Mouse (Mus musculus): ENCODE measurements around the gene Gm38393. TPM values are rescaled to one million over a fixed set of nuclear protein-coding genes. Genes with fewer than 3 reads are reported as not detected.
A peak's percentile ranks its signal among the peaks of the same experiment; 100 is the strongest.

The Gm38393 gene
- polyA plus RNA-seq (2012; rRNA removed) (2.5 TPM in 2 replicates), polyA plus RNA-seq (2014; fragmentation: Nextera tagmentation; extraction: Ambion mirVana) (0.30 and 1.1 TPM in 2 replicates)

DNA sequence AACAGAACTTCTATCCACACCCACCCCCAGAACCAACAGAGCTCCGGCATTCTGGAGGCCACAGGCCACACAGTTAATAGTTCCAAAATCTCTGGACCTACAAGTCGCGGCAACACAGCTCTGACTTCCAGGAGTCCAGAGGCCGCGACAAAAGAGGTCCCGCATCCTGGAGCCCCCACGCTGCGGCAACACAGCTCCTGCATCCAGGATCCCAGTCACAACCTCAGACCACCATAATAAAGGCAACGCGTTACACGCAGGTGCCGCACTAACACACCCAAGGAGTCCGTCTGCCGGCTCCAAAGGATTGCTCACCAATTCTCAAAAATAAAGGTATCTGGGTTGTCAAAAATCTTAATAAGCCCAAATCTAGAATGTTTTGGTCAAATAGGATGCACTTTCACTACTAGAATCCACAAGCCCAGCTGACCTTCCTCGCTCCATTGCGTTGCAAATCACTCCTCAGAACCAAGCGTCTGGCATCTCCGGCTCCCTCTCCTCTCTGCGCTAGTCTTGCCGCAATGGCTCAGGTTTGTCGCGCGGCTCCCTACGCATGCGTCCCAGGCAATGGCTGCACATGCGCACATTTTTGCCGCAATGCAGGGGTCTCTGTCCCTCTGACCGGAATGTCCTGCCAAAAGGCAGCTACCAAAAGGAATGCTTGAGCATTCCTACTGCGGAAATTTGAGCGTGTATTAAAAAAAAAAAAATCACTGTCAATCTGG lies at the start of gene Gm38393, which contains the start of gene Snurf:
Gm38393 (minus strand) TSS at position 459 of the 725 bp plus-strand sequence.
Snurf (minus strand) TSS at position 444 of the 725 bp plus-strand sequence.
- peak; percentile 55; the same call in 1 of the 2 replicates for ATAC-seq (ENCODE audit: low FRiP score, low read depth)
- Histone ChIP-seq H3K9ac (ENCODE audit: low read depth, low read length, severe bottlenecking) (peak within 1 kb of the TSS; percentile 55), H3K4me3 (replicated peaks; ENCODE audit: low read length) (peak within 1 kb of the TSS; percentile 50), H3K27me3 (ENCODE audit: control insufficient read depth, insufficient read depth, low read length) (no peaks in the 10 kb centered on the region), H3K27ac (replicated peaks; ENCODE audit: low read depth, low read length) (peak within 1 kb of the TSS; percentile 52; the same call in 1 of the 2 replicates), H3K36me3 (ENCODE audit: control insufficient read depth, insufficient read depth, low read length) (no peaks in the 10 kb centered on the region), H3K9me3 (ENCODE audit: control insufficient read depth, low read length) (peaks cover 16% of the 10 kb centered on the region), H3K4me1 (ENCODE audit: control insufficient read depth, insufficient read depth, low read length) (no peaks in the 10 kb centered on the region), H3K4me2 (replicated peaks; ENCODE audit: low read depth, low read length, severe bottlenecking) (peak within 1 kb of the TSS; percentile 57)
- peak; percentile 66; the same call in 1 of the 2 replicates for TF ChIP-seq POLR2A (IDR thresholded peaks at IDR 0.05; ENCODE audit: borderline replicate concordance, extremely low read depth, insufficient read depth, insufficient read length)
- DNase-seq (ENCODE audit: low spot score), result peak; percentile 54
- 56% methylated on average over 30 of the region's 30 CpGs for WGBS

DNA sequence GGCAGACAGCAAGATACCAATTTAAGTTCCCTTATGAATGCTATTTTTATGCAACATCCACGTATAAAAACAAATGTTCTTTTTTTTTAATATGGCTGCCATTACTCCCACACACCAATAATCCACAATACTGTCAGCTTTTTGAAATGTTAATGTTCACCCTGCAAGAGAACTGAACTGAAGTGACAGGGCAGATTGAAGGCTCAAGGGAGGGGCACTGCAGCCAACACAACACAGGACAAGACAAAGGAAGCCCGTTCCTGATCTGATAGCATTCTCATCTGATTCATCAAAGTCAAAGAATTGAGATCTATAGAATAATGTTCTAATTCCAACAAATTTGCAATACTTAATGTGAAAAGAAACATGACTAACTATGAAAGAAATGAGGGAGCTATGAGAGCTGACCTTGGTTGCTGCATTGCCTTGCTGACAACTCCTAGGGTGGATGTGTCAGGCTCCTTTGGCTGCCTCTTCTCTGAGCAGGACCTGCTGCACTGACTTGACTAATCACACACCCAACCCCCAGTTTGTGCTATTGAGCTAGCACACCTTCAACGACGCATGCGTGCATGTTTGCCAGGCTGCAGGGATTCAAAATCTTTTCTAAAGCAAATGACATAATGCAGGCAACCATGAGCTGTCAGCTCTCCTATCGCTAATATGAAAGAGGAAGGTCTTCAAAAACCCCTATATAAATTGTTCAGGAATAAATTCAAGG lies 42.8 kb upstream of the Gm38393 start:
- no peak overlapping the region for H3K9ac ChIP-seq (ENCODE audit: low read depth, low read length, severe bottlenecking)
- H3K9me3 ChIP-seq (ENCODE audit: control insufficient read depth, low read length), result no peaks in the 10 kb centered on the region; the same call in 1 of the 2 replicates
- no peak overlapping the region for H3K4me3 ChIP-seq (replicated peaks; ENCODE audit: low read length)
- no peaks in the 10 kb centered on the region for H3K27me3 ChIP-seq (ENCODE audit: control insufficient read depth, insufficient read depth, low read length)
- H3K4me2 ChIP-seq (replicated peaks; ENCODE audit: low read depth, low read length, severe bottlenecking), result no peak overlapping the region
- no peak for TF ChIP-seq POLR2A (IDR thresholded peaks at IDR 0.05; ENCODE audit: borderline replicate concordance, extremely low read depth, insufficient read depth, insufficient read length)
- H3K4me1 ChIP-seq (ENCODE audit: control insufficient read depth, insufficient read depth, low read length), result no peaks in the 10 kb centered on the region
- no peaks in the 10 kb centered on the region for H3K36me3 ChIP-seq (ENCODE audit: control insufficient read depth, insufficient read depth, low read length)
- 70% methylated on average over 6 of the region's 6 CpGs for WGBS
- no peak for DNase-seq (ENCODE audit: low spot score)
- ATAC-seq (ENCODE audit: low FRiP score, low read depth), result no peak
- no peak overlapping the region for H3K27ac ChIP-seq (replicated peaks; ENCODE audit: low read depth, low read length)

DNA sequence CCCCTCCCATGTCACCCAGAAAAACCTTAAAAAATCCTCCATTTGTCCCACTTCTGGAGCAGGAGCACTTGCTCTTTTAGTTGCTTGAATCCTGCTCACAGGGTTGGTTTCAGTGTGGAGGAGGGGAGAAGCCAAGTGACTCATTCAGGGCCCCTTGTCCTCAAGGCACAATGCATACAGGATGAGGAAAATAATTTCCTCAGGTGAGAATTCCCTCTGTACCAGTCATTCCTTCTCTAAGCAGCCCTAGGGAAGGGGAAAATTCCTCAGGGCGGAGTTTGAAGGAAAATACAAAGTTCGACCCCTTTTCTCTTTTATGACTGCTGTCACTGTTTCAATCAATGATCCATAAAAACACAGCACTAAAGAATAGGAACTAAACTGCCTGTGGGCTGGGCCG lies 8.3 kb upstream of the Gm38393 start:
- Histone ChIP-seq H3K9me3 (ENCODE audit: control insufficient read depth, low read length) (no peaks in the 10 kb centered on the region), H3K4me1 (ENCODE audit: control insufficient read depth, insufficient read depth, low read length) (no peaks in the 10 kb centered on the region), H3K27me3 (ENCODE audit: control insufficient read depth, insufficient read depth, low read length) (no peaks in the 10 kb centered on the region), H3K9ac (ENCODE audit: low read depth, low read length, severe bottlenecking) (no peak overlapping the region), H3K4me2 (replicated peaks; ENCODE audit: low read depth, low read length, severe bottlenecking) (no peak overlapping the region), H3K27ac (replicated peaks; ENCODE audit: low read depth, low read length) (no peak overlapping the region), H3K4me3 (replicated peaks; ENCODE audit: low read length) (no peak overlapping the region), H3K36me3 (ENCODE audit: control insufficient read depth, insufficient read depth, low read length) (no peaks in the 10 kb centered on the region)
- ATAC-seq (ENCODE audit: low FRiP score, low read depth), result no peak
- TF ChIP-seq POLR2A (IDR thresholded peaks at IDR 0.05; ENCODE audit: borderline replicate concordance, extremely low read depth, insufficient read depth, insufficient read length), result no peak
- no peak for DNase-seq (ENCODE audit: low spot score)
- 62% methylated on average over 3 of the region's 3 CpGs for WGBS

DNA sequence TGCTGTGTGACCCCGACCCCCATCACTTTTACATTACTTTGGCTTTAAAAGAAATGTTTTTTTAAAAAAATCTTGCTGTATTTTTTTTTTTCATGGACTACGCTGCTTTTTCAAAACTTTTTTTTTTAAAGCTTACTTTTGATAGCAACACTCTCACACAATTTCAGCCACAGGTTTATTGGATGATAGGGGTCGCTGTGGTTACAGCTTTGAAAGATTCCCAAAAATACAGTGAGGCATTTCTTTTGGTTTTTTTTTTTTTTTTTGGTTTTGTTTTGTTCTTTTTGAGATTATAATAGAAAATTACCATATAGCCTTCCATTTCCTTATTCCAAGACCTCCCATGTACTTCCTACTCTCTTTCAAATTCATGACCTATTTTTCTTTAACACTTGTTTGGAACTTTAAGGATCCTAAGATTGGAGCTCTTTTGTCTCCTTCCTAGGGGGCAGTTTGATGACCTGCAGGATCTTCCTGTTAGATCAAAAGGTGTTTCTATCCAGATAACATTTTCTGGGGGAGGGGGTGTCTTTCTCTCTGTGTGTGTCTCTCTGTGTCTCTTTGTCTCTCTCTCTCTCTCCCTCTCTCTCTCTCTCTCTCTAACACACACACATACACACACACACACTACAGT lies 3.0 kb upstream of the Gm38393 start:
- no peak overlapping the region for H3K4me2 ChIP-seq (replicated peaks; ENCODE audit: low read depth, low read length, severe bottlenecking)
- ATAC-seq (ENCODE audit: low FRiP score, low read depth), result no peak
- no peaks in the 10 kb centered on the region for H3K27me3 ChIP-seq (ENCODE audit: control insufficient read depth, insufficient read depth, low read length)
- WGBS, result 44% methylated on average over 3 of the region's 3 CpGs
- no peak overlapping the region for H3K27ac ChIP-seq (replicated peaks; ENCODE audit: low read depth, low read length)
- no peaks in the 10 kb centered on the region for H3K4me1 ChIP-seq (ENCODE audit: control insufficient read depth, insufficient read depth, low read length)
- no peak overlapping the region for H3K9ac ChIP-seq (ENCODE audit: low read depth, low read length, severe bottlenecking)
- peaks cover 16% of the 10 kb centered on the region for H3K9me3 ChIP-seq (ENCODE audit: control insufficient read depth, low read length)
- no peak for TF ChIP-seq POLR2A (IDR thresholded peaks at IDR 0.05; ENCODE audit: borderline replicate concordance, extremely low read depth, insufficient read depth, insufficient read length)
- no peaks in the 10 kb centered on the region for H3K36me3 ChIP-seq (ENCODE audit: control insufficient read depth, insufficient read depth, low read length)
- no peak overlapping the region for H3K4me3 ChIP-seq (replicated peaks; ENCODE audit: low read length)
- DNase-seq (ENCODE audit: low spot score), result no peak

DNA sequence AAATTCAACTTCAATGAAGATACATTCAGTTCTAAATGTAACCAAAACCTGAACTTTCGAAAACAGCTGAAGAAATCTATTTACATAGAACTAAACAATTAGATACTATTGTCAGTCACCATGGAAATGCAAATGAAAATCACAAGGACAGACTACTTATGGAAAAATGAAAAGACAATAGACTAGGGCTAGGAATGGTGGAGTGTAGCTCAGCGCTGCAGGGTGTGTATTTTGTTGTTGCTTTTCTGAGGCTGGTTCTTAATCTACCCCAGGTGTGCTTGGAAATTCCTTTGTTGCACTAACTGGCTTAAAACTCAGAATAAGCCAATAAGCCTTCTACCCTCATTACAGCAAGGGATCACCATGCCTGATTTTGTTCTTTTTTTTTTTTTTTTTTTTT lies 1.4 kb upstream of the Gm38393 start:
- TF ChIP-seq POLR2A (IDR thresholded peaks at IDR 0.05; ENCODE audit: borderline replicate concordance, extremely low read depth, insufficient read depth, insufficient read length), result no peak
- Histone ChIP-seq H3K4me3 (replicated peaks; ENCODE audit: low read length) (no peak overlapping the region), H3K27ac (replicated peaks; ENCODE audit: low read depth, low read length) (no peak overlapping the region), H3K36me3 (ENCODE audit: control insufficient read depth, insufficient read depth, low read length) (no peaks in the 10 kb centered on the region), H3K4me1 (ENCODE audit: control insufficient read depth, insufficient read depth, low read length) (no peaks in the 10 kb centered on the region), H3K4me2 (replicated peaks; ENCODE audit: low read depth, low read length, severe bottlenecking) (no peak overlapping the region), H3K9me3 (ENCODE audit: control insufficient read depth, low read length) (peaks cover 16% of the 10 kb centered on the region), H3K9ac (ENCODE audit: low read depth, low read length, severe bottlenecking) (no peak overlapping the region), H3K27me3 (ENCODE audit: control insufficient read depth, insufficient read depth, low read length) (no peaks in the 10 kb centered on the region)
- WGBS, result 49% methylated on average over 2 of the region's 2 CpGs
- ATAC-seq (ENCODE audit: low FRiP score, low read depth) (no peak), DNase-seq (ENCODE audit: low spot score) (no peak)

Data from limb, embryonic 14.5 days (tissue).